Mouse (Mus musculus): ENCODE data around the gene Vwa3b.

- TF ChIP-seq ZNF384 (IDR thresholded peaks at IDR 0.05; ENCODE audit: low read depth, low read length) (no peak), CHD2 (IDR thresholded peaks at IDR 0.05; ENCODE audit: low read depth, low read length) (no peak), ZC3H11A (IDR thresholded peaks at IDR 0.05; ENCODE audit: borderline replicate concordance, low read depth, low read length) (no peak), MAFK (IDR thresholded peaks at IDR 0.05; ENCODE audit: insufficient read depth, low read depth, low read length) (no peak)
Observed at GRCm38 (mm10) chr1:37042769-37043168, 16.4 kb downstream of the Vwa3b start.

All from ES-E14 (cell line).